Mouse (Mus musculus) MEL (cell line): ENCODE measurements around the gene Prdm16. TPM values are rescaled to one million over a fixed set of nuclear protein-coding genes. Genes with fewer than 3 reads are reported as not detected.

Source experiments
- DNase-seq: peaks from one replicate; pipeline ENCODE4 v3.0.0; 2011; ENCODE audit warnings: low read depth, low spot score
- H3K27ac ChIP-seq: 2 replicates; pipeline ENCODE4 v1.5.1; 2012; ENCODE audit warnings: low read depth, mild to moderate bottlenecking, control low read depth, low read length, moderate library complexity; ENCODE audit not compliant: control insufficient read depth
- H3K27me3 ChIP-seq, 2 experiments: fragments of 150-350 bp in 1 of 2; sonication (generic) in 1 of 2; 2 replicates each; pipeline ENCODE4 v1.6.1; 2012; ENCODE audit warnings: low read length in 2 of 2, mild to moderate bottlenecking in 2 of 2, improper control_type of control experiment in 1 of 2, moderate library complexity in 1 of 2; ENCODE audit not compliant: insufficient read depth in 2 of 2, control insufficient read depth in 1 of 2
- H3K36me3 ChIP-seq, 2 experiments: 2 replicates each; pipeline ENCODE4 v1.6.1; 2012 to 2014; ENCODE audit warnings: low read length in 2 of 2, improper control_type of control experiment in 1 of 2, inconsistent platforms in 1 of 2, mild to moderate bottlenecking in 1 of 2; ENCODE audit not compliant: insufficient read depth in 2 of 2, control insufficient read depth in 1 of 2
- H3K4me1 ChIP-seq, 2 experiments: fragments of 150-350 bp in 1 of 2; sonication (generic) in 1 of 2; 2 replicates each; pipeline ENCODE4 v1.6.1; 2012; ENCODE audit warnings: low read length in 2 of 2, improper control_type of control experiment in 1 of 2, mild to moderate bottlenecking in 1 of 2; ENCODE audit not compliant: insufficient read depth in 2 of 2, control insufficient read depth in 1 of 2
- H3K4me3 ChIP-seq, 2 experiments: fragments of 150-350 bp in 1 of 2; sonication (generic) in 1 of 2; 2 replicates each; pipeline ENCODE4 v1.5.1; 2012; ENCODE audit warnings: low read depth in 2 of 2, low read length in 2 of 2, mild to moderate bottlenecking in 2 of 2, moderate library complexity in 2 of 2, control low read depth in 1 of 2, improper control_type of control experiment in 1 of 2; ENCODE audit not compliant: control insufficient read depth in 1 of 2, insufficient read depth in 1 of 2
- H3K79me2 ChIP-seq: 2 replicates; pipeline ENCODE4 v1.6.1; 2012; ENCODE audit warnings: mild to moderate bottlenecking, low read length, moderate library complexity; ENCODE audit not compliant: control insufficient read depth, poor library complexity, insufficient read depth
- H3K9ac ChIP-seq: 2 replicates; pipeline ENCODE4 v1.6.1; 2012; ENCODE audit warnings: low read depth, mild to moderate bottlenecking, control low read depth, low read length, moderate library complexity; ENCODE audit not compliant: control insufficient read depth, poor library complexity, severe bottlenecking
- H3K9me3 ChIP-seq: fragments of 150-350 bp; sonication (generic); replicated peaks from 2 replicates; pipeline ENCODE4 v1.6.1; 2012; ENCODE audit warnings: mild to moderate bottlenecking, low read length, improper control_type of control experiment, moderate library complexity; ENCODE audit not compliant: insufficient read depth
- CHD1 ChIP-seq: IDR thresholded peaks from 2 replicates; pipeline ENCODE4 v1.6.1; 2012; ENCODE audit warnings: low read depth, mild to moderate bottlenecking, inconsistent platforms, low read length, improper control_type of control experiment
- CHD2 ChIP-seq: IDR thresholded peaks from 2 replicates; pipeline ENCODE4 v1.6.1; 2011; ENCODE audit warnings: low read length, improper control_type of control experiment
- CTCF ChIP-seq, 3 experiments: IDR thresholded peaks in 2 of 3; conservative IDR thresholded peaks in 1 of 3; 2 replicates each; pipeline ENCODE4 v1.5.1; 2011 to 2012; ENCODE audit warnings: low read length in 3 of 3, low read depth in 2 of 3, mild to moderate bottlenecking in 2 of 3, improper control_type of control experiment in 1 of 3, inconsistent platforms in 1 of 3, mixed read lengths in 1 of 3, moderate library complexity in 1 of 3; ENCODE audit not compliant: control insufficient read depth in 1 of 3, insufficient read depth in 1 of 3, poor library complexity in 1 of 3, severe bottlenecking in 1 of 3
- E2F4 ChIP-seq: IDR thresholded peaks from 2 replicates; pipeline ENCODE4 v1.6.1; 2011; ENCODE audit warnings: low read depth, low read length, improper control_type of control experiment, borderline replicate concordance
- ELF1 ChIP-seq: IDR thresholded peaks from 2 replicates; pipeline ENCODE4 v1.6.1; 2014; ENCODE audit warnings: low read depth, mild to moderate bottlenecking, inconsistent platforms, low read length, improper control_type of control experiment, moderate library complexity
- GATA1 ChIP-seq: IDR thresholded peaks from 2 replicates; pipeline ENCODE4 v1.6.1; 2011; ENCODE audit warnings: low read depth, low read length, improper control_type of control experiment
- JUND ChIP-seq: IDR thresholded peaks from 2 replicates; pipeline ENCODE4 v1.6.1; 2011; ENCODE audit warnings: low read depth, mild to moderate bottlenecking, improper control_type of control experiment, low read length
- MAFK ChIP-seq: IDR thresholded peaks from 2 replicates; pipeline ENCODE4 v1.6.1; 2011; ENCODE audit warnings: low read depth, mild to moderate bottlenecking, low read length, improper control_type of control experiment, borderline replicate concordance
- MAZ ChIP-seq: IDR thresholded peaks from 2 replicates; pipeline ENCODE4 v1.6.1; 2012; ENCODE audit warnings: low read depth, mild to moderate bottlenecking, inconsistent platforms, low read length, improper control_type of control experiment
- MEF2A ChIP-seq: IDR thresholded peaks from 2 replicates; pipeline ENCODE4 v1.6.1; 2014; ENCODE audit warnings: low read depth, mild to moderate bottlenecking, inconsistent platforms, low read length, improper control_type of control experiment; ENCODE audit not compliant: poor library complexity, insufficient replicate concordance, severe bottlenecking; ENCODE audit errors: extremely low read depth
- MYB ChIP-seq: IDR thresholded peaks from 2 replicates; pipeline ENCODE4 v1.6.1; 2011; ENCODE audit warnings: mild to moderate bottlenecking, low read depth, low read length, improper control_type of control experiment
- NRF1 ChIP-seq: IDR thresholded peaks from 2 replicates; pipeline ENCODE4 v1.6.1; 2014; ENCODE audit warnings: low read depth, mild to moderate bottlenecking, inconsistent platforms, low read length, improper control_type of control experiment, moderate library complexity; ENCODE audit not compliant: poor library complexity, insufficient read depth, severe bottlenecking
- POLR2A ChIP-seq, 2 experiments: IDR thresholded peaks; 2 replicates each; pipeline ENCODE4 v1.6.1; 2011 to 2012; ENCODE audit warnings: low read length in 2 of 2, mild to moderate bottlenecking in 2 of 2, control low read depth in 1 of 2, improper control_type of control experiment in 1 of 2, low read depth in 1 of 2, moderate library complexity in 1 of 2; ENCODE audit not compliant: control insufficient read depth in 1 of 2, insufficient read depth in 1 of 2, poor library complexity in 1 of 2
- POLR2AphosphoS2 ChIP-seq: IDR thresholded peaks from 2 replicates; pipeline ENCODE4 v1.6.1; 2011; ENCODE audit warnings: low read length, improper control_type of control experiment
- POLR2AphosphoS5 ChIP-seq: IDR thresholded peaks from 2 replicates; pipeline ENCODE4 v1.6.1; 2012; ENCODE audit warnings: low read depth, borderline replicate concordance, mild to moderate bottlenecking, inconsistent platforms, low read length, moderate library complexity, mixed read lengths
- RAD21 ChIP-seq: IDR thresholded peaks from 2 replicates; pipeline ENCODE4 v1.6.1; 2011; ENCODE audit warnings: mild to moderate bottlenecking, low read depth, low read length, improper control_type of control experiment
- RCOR1 ChIP-seq: IDR thresholded peaks from 2 replicates; pipeline ENCODE4 v1.6.1; 2012; ENCODE audit warnings: low read depth, mild to moderate bottlenecking, inconsistent platforms, low read length, improper control_type of control experiment
- SIN3A ChIP-seq: IDR thresholded peaks from 2 replicates; pipeline ENCODE4 v1.6.1; 2012; ENCODE audit warnings: low read length, improper control_type of control experiment, inconsistent platforms
- SMC3 ChIP-seq: IDR thresholded peaks from 2 replicates; pipeline ENCODE4 v1.6.1; 2011; ENCODE audit warnings: low read depth, low read length, improper control_type of control experiment
- TBP ChIP-seq: IDR thresholded peaks from 2 replicates; pipeline ENCODE4 v1.8.0; 2011; ENCODE audit warnings: low read depth, low read length, improper control_type of control experiment
- TCF12 ChIP-seq: IDR thresholded peaks from 2 replicates; pipeline ENCODE4 v1.6.1; 2014; ENCODE audit warnings: low read depth, mild to moderate bottlenecking, inconsistent platforms, low read length, improper control_type of control experiment, moderate library complexity
- UBTF ChIP-seq: IDR thresholded peaks from 2 replicates; pipeline ENCODE4 v1.6.1; 2012; ENCODE audit warnings: low read depth, mild to moderate bottlenecking, inconsistent platforms, low read length, improper control_type of control experiment, moderate library complexity, borderline replicate concordance; ENCODE audit not compliant: insufficient read depth
- USF2 ChIP-seq, 2 experiments: IDR thresholded peaks; 2 replicates each; pipeline ENCODE4 v1.6.1; 2011 to 2012; ENCODE audit warnings: improper control_type of control experiment in 2 of 2, low read length in 2 of 2, borderline replicate concordance in 1 of 2, inconsistent platforms in 1 of 2, low read depth in 1 of 2, mild to moderate bottlenecking in 1 of 2; ENCODE audit not compliant: insufficient read depth in 1 of 2
- ZKSCAN1 ChIP-seq: IDR thresholded peaks from 2 replicates; pipeline ENCODE4 v1.6.1; 2012; ENCODE audit warnings: low read depth, mild to moderate bottlenecking, inconsistent platforms, low read length, improper control_type of control experiment, moderate library complexity
- ZMIZ1 ChIP-seq: IDR thresholded peaks from 2 replicates; pipeline ENCODE4 v1.6.1; 2012; ENCODE audit warnings: low read depth, mild to moderate bottlenecking, inconsistent platforms, low read length, improper control_type of control experiment, moderate library complexity
- ZNF384 ChIP-seq: IDR thresholded peaks from 2 replicates; pipeline ENCODE4 v1.6.1; 2012; ENCODE audit warnings: low read depth, mild to moderate bottlenecking, inconsistent platforms, low read length, improper control_type of control experiment
- polyA plus RNA-seq, 2 experiments: library from polyadenylated mRNA; stranded (reverse) in 1 of 2; unstranded in 1 of 2; fragments of >175 nt in 1 of 2; fragments of >200 nt in 1 of 2; gene quantifications; 2 replicates each; pipeline versions ENCODE4 v1.2.1 to v1.2.4; 2012; ENCODE audit warnings: low replicate concordance in 2 of 2, low read depth in 1 of 2; ENCODE audit not compliant: insufficient read length in 2 of 2, insufficient read depth in 1 of 2, missing spikeins in 1 of 2
- total RNA-seq: library from RNA; depleted of rRNA; stranded (reverse); fragments of 300-350 nt; gene quantifications from 2 replicates; pipeline ENCODE4 v1.2.3, GENCODE M21; 2012

Gene Prdm16
- total and polyA plus RNA-seq, 3 experiments = not detected

- H3K4me3 ChIP-seq = no peak overlapping the region
- no peaks in the 10 kb centered on the region for H3K27me3 ChIP-seq
- H3K4me1 ChIP-seq = no peaks in the 10 kb centered on the region
- no peaks in the 10 kb centered on the region for H3K79me2 ChIP-seq
- H3K27ac ChIP-seq = no peak overlapping the region
- H3K36me3 ChIP-seq = no peaks in the 10 kb centered on the region
- no peaks in the 10 kb centered on the region for H3K9me3 ChIP-seq
- H3K9ac ChIP-seq = no peak overlapping the region
- no peak for DNase-seq
- TF ChIP-seq SMC3 (no peak), TBP (no peak), E2F4 (no peak), TCF12 (no peak), SIN3A (no peak), USF2 (IDR thresholded peaks at IDR 0.05; ENCODE audit: borderline replicate concordance in 1 of 2, insufficient read depth in 1 of 2, low read depth in 1 of 2, low read length in 2 of 2) (no peak), RAD21 (no peak), MYB (no peak), RCOR1 (no peak), UBTF (no peak), POLR2AphosphoS2 (no peak), MAZ (no peak), ZMIZ1 (no peak), JUND (no peak), NRF1 (no peak), CHD1 (no peak), ZKSCAN1 (no peak), POLR2AphosphoS5 (no peak), GATA1 (no peak)
Measured at GRCm38 (mm10) chr4:154536110-154536509, 100.6 kb downstream of the Prdm16 start.

DNA sequence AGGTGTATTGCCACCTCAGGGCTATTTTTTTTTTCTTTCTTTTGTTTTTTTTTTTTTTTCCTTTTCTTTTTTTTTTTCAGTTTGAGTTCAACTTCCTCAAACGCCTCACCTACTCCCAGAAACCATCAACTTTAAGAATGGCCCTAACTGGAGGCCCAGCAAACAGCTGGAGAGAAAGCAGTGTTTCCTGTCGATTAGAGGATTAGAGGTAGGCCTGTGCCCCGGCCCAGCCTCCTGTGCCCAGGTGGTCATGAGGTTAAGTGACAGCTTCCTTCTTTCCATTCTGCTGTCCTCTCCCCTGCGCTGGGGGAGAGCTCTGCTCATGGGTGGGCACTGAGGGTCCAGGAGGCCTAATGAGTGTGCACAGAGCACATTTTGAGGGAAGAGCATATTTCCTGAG lies 105.3 kb downstream of the Prdm16 start:
- Histone ChIP-seq H3K27me3 (no peaks in the 10 kb centered on the region), H3K4me1 (no peaks in the 10 kb centered on the region), H3K9me3 (no peaks in the 10 kb centered on the region), H3K27ac (no peak overlapping the region), H3K9ac (no peak overlapping the region), H3K36me3 (no peaks in the 10 kb centered on the region), H3K4me3 (no peak overlapping the region), H3K79me2 (no peaks in the 10 kb centered on the region)
- TF ChIP-seq POLR2A (IDR thresholded peaks at IDR 0.05; ENCODE audit: control insufficient read depth in 1 of 2, insufficient read depth in 1 of 2, low read depth in 1 of 2, low read length in 2 of 2, poor library complexity in 1 of 2) (no peak), UBTF (no peak), CHD2 (no peak), CTCF (IDR thresholded peaks at IDR 0.05 in 2 of 3, conservative IDR thresholded peaks at IDR 0.05 in 1 of 3; ENCODE audit: control insufficient read depth in 1 of 3, insufficient read depth in 1 of 3, low read depth in 2 of 3, low read length in 3 of 3, poor library complexity in 1 of 3, severe bottlenecking in 1 of 3) (no peak), MAZ (no peak), MAFK (no peak), RCOR1 (no peak), NRF1 (no peak), ZNF384 (no peak), MEF2A (no peak), SIN3A (no peak), GATA1 (no peak), ELF1 (no peak)
- no peak for DNase-seq
